Mouse (Mus musculus): ENCODE measurements at regions not wholly inside any gene's neighbourhood (a gene's known extent, or its start where the extent isn't known, plus 50 kb on each side); places are given as distances from the start of the nearest gene placed in this dataset.
A peak's percentile ranks its signal among the peaks of the same experiment; 100 is the strongest.

- H3K27me3 ChIP-seq, result no peaks in the 10 kb centered on the region
- no peak overlapping the region for H3K9ac ChIP-seq
- no peak overlapping the region for H3K4me2 ChIP-seq
- H3K4me1 ChIP-seq (replicated peaks), result peaks cover 6% of the 10 kb centered on the region
- WGBS, result 53% methylated on average over 3 of the region's 3 CpGs
- H3K36me3 ChIP-seq, result no peaks in the 10 kb centered on the region
- H3K4me3 ChIP-seq, result no peak overlapping the region
- ATAC-seq (ENCODE audit: low FRiP score, low read depth), result no peak
- no peaks in the 10 kb centered on the region for H3K9me3 ChIP-seq
- H3K27ac ChIP-seq (replicated peaks), result no peak overlapping the region
These were observed 147.3 kb downstream of the Dyrk2 start for GRCm38 (mm10) chr10:118722671-118723070.

- H3K36me3 ChIP-seq, result no peaks in the 10 kb centered on the region
- no peak overlapping the region for H3K27ac ChIP-seq (replicated peaks)
- no peak overlapping the region for H3K4me2 ChIP-seq
- H3K4me1 ChIP-seq (replicated peaks), result no peaks in the 10 kb centered on the region
- no peaks in the 10 kb centered on the region for H3K9me3 ChIP-seq
- no peak for ATAC-seq (ENCODE audit: low FRiP score, low read depth)
- WGBS, result 83% methylated on average over 4 of the region's 4 CpGs
- no peak overlapping the region for H3K9ac ChIP-seq
- H3K4me3 ChIP-seq, result no peak overlapping the region
- H3K27me3 ChIP-seq, result no peaks in the 10 kb centered on the region
These were observed 133.9 kb downstream of the Dyrk2 start for GRCm38 (mm10) chr10:118736093-118736492.

- Histone ChIP-seq H3K27me3 (no peaks in the 10 kb centered on the region), H3K4me2 (no peak overlapping the region), H3K9ac (no peak overlapping the region), H3K4me1 (replicated peaks) (no peaks in the 10 kb centered on the region), H3K4me3 (no peak overlapping the region), H3K9me3 (no peaks in the 10 kb centered on the region), H3K36me3 (no peaks in the 10 kb centered on the region), H3K27ac (replicated peaks) (no peak overlapping the region)
- no peak for ATAC-seq (ENCODE audit: low FRiP score, low read depth)
These were observed 132.9 kb downstream of the Dyrk2 start for GRCm38 (mm10) chr10:118737064-118737463.

- H3K4me3 ChIP-seq, result no peak overlapping the region
- no peak overlapping the region for H3K4me2 ChIP-seq
- H3K9ac ChIP-seq, result no peak overlapping the region
- H3K27me3 ChIP-seq, result no peaks in the 10 kb centered on the region
- WGBS, result 81% methylated on average over 10 of the region's 10 CpGs
- H3K36me3 ChIP-seq, result no peaks in the 10 kb centered on the region
- no peak overlapping the region for H3K27ac ChIP-seq (replicated peaks)
- ATAC-seq (ENCODE audit: low FRiP score, low read depth), result no peak
- no peaks in the 10 kb centered on the region for H3K9me3 ChIP-seq
- no peaks in the 10 kb centered on the region for H3K4me1 ChIP-seq (replicated peaks)
These were observed 130.0 kb downstream of the Dyrk2 start for GRCm38 (mm10) chr10:118739849-118740481.

- Histone ChIP-seq H3K9ac (no peak overlapping the region), H3K36me3 (no peaks in the 10 kb centered on the region), H3K27me3 (no peaks in the 10 kb centered on the region), H3K9me3 (no peaks in the 10 kb centered on the region), H3K4me3 (no peak overlapping the region), H3K4me1 (replicated peaks) (peaks cover 8% of the 10 kb centered on the region), H3K4me2 (no peak overlapping the region), H3K27ac (replicated peaks) (no peak overlapping the region)
- 94% methylated on average over 9 of the region's 9 CpGs for WGBS
- no peak for ATAC-seq (ENCODE audit: low FRiP score, low read depth)
These were observed 126.2 kb downstream of the Dyrk2 start for GRCm38 (mm10) chr10:118743831-118744230.

GRCm38 (mm10) chr10:118746719-118747395 is 123.2 kb downstream of the Dyrk2 start:
- Histone ChIP-seq H3K27me3 (no peaks in the 10 kb centered on the region), H3K27ac (replicated peaks) (no peak overlapping the region), H3K4me3 (no peak overlapping the region), H3K4me2 (no peak overlapping the region), H3K36me3 (no peaks in the 10 kb centered on the region), H3K9me3 (no peaks in the 10 kb centered on the region), H3K4me1 (replicated peaks) (peaks cover 8% of the 10 kb centered on the region), H3K9ac (no peak overlapping the region)
- 57% methylated on average over 4 of the region's 4 CpGs for WGBS
- ATAC-seq (ENCODE audit: low FRiP score, low read depth), result no peak

- Histone ChIP-seq H3K36me3 (no peaks in the 10 kb centered on the region), H3K9ac (no peak overlapping the region), H3K4me3 (no peak overlapping the region), H3K4me1 (replicated peaks) (peaks cover 8% of the 10 kb centered on the region), H3K27me3 (no peaks in the 10 kb centered on the region), H3K27ac (replicated peaks) (no peak overlapping the region), H3K9me3 (no peaks in the 10 kb centered on the region), H3K4me2 (no peak overlapping the region)
- ATAC-seq (ENCODE audit: low FRiP score, low read depth), result no peak
- 87% methylated on average over 1 of the region's 1 CpGs for WGBS
These were observed 121.0 kb downstream of the Dyrk2 start for GRCm38 (mm10) chr10:118749039-118749438.

- ATAC-seq (ENCODE audit: low FRiP score, low read depth), result no peak
These were observed 120.3 kb downstream of the Dyrk2 start for GRCm38 (mm10) chr10:118749756-118750155.

GRCm38 (mm10) chr10:118751110-118751509 is 118.9 kb downstream of the Dyrk2 start:
- no peak for ATAC-seq (ENCODE audit: low FRiP score, low read depth)
- H3K4me3 ChIP-seq, result no peak overlapping the region
- H3K9me3 ChIP-seq, result no peaks in the 10 kb centered on the region
- no peak overlapping the region for H3K9ac ChIP-seq
- no peak overlapping the region for H3K4me2 ChIP-seq
- peaks cover 8% of the 10 kb centered on the region for H3K4me1 ChIP-seq (replicated peaks)
- H3K36me3 ChIP-seq, result no peaks in the 10 kb centered on the region
- 91% methylated on average over 2 of the region's 2 CpGs for WGBS
- no peaks in the 10 kb centered on the region for H3K27me3 ChIP-seq
- H3K27ac ChIP-seq (replicated peaks), result no peak overlapping the region

More at GRCm38 (mm10) chr10:118749756-118750155, 120.3 kb downstream of the Dyrk2 start:
- Histone ChIP-seq H3K4me3 (no peak overlapping the region), H3K9ac (no peak overlapping the region), H3K27ac (replicated peaks) (no peak overlapping the region), H3K4me2 (no peak overlapping the region), H3K27me3 (no peaks in the 10 kb centered on the region), H3K4me1 (replicated peaks) (peaks cover 8% of the 10 kb centered on the region), H3K36me3 (no peaks in the 10 kb centered on the region), H3K9me3 (no peaks in the 10 kb centered on the region)
- WGBS, result 67% methylated on average over 6 of the region's 6 CpGs

GRCm38 (mm10) chr10:118753061-118753775 is 116.8 kb downstream of the Dyrk2 start:
- ATAC-seq (ENCODE audit: low FRiP score, low read depth), result no peak
- Histone ChIP-seq H3K4me1 (replicated peaks) (no peaks in the 10 kb centered on the region), H3K36me3 (no peaks in the 10 kb centered on the region), H3K9me3 (no peaks in the 10 kb centered on the region), H3K4me2 (no peak overlapping the region), H3K27ac (replicated peaks) (no peak overlapping the region), H3K4me3 (no peak overlapping the region), H3K27me3 (no peaks in the 10 kb centered on the region), H3K9ac (no peak overlapping the region)
- WGBS, result 73% methylated on average over 5 of the region's 5 CpGs

- Histone ChIP-seq H3K9ac (no peak overlapping the region), H3K4me3 (no peak overlapping the region), H3K27me3 (no peaks in the 10 kb centered on the region), H3K27ac (replicated peaks) (no peak overlapping the region), H3K36me3 (no peaks in the 10 kb centered on the region), H3K4me1 (replicated peaks) (no peaks in the 10 kb centered on the region), H3K9me3 (no peaks in the 10 kb centered on the region), H3K4me2 (no peak overlapping the region)
- ATAC-seq (ENCODE audit: low FRiP score, low read depth), result no peak
- WGBS, result 83% methylated on average over 13 of the region's 13 CpGs
These were observed 115.2 kb downstream of the Dyrk2 start for GRCm38 (mm10) chr10:118754791-118755190.

- H3K9ac ChIP-seq, result no peak overlapping the region
- H3K4me2 ChIP-seq, result no peak overlapping the region; the same call in 1 of the 2 replicates
- H3K36me3 ChIP-seq, result no peaks in the 10 kb centered on the region
- no peaks in the 10 kb centered on the region for H3K9me3 ChIP-seq
- no peak overlapping the region for H3K27ac ChIP-seq (replicated peaks)
- no peaks in the 10 kb centered on the region for H3K4me1 ChIP-seq (replicated peaks)
- no peak overlapping the region for H3K4me3 ChIP-seq
- peak; percentile 78 for ATAC-seq (ENCODE audit: low FRiP score, low read depth)
- WGBS, result 74% methylated on average over 18 of the region's 18 CpGs
- no peaks in the 10 kb centered on the region for H3K27me3 ChIP-seq
These were observed 111.1 kb downstream of the Dyrk2 start for GRCm38 (mm10) chr10:118758825-118759471.

Data from hindbrain, embryonic 15.5 days (tissue).